Mouse (Mus musculus): Measurements from ENCODE around the gene Ctbp1.

Gene Ctbp1

DNA sequence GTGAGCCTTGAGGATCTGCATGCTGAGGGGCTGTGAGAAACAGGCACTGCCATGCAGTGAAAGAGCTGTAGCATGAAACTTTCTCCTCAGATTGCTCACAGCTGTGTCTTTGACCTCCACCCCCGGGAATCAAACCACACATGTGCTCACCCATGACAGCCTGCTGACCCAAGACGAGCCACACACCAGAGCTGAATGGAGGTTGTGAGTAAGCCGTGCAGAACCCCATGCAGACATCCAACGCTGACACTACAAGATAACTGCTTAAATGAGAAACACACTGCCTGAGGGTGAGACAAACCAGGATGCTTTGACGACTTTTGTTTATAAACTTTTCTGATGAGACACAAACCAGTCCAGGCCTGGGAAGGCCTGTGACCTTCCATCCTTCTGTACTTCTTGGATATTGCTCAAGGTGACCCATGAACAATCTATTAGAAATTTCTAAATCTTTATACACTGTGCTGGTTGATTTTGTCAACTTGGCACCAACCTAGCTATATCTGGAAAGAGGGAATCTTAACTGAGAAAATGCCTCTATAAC is 30.3 kb downstream of the Ctbp1 start:
- DNase-seq (ENCODE audit: low spot score in 2 of 2) = no peak

- DNase-seq (ENCODE audit: low spot score in 2 of 2) = no peak
Observed at GRCm38 (mm10) chr5:33239934-33240333, 34.9 kb downstream of the Ctbp1 start.

DNA sequence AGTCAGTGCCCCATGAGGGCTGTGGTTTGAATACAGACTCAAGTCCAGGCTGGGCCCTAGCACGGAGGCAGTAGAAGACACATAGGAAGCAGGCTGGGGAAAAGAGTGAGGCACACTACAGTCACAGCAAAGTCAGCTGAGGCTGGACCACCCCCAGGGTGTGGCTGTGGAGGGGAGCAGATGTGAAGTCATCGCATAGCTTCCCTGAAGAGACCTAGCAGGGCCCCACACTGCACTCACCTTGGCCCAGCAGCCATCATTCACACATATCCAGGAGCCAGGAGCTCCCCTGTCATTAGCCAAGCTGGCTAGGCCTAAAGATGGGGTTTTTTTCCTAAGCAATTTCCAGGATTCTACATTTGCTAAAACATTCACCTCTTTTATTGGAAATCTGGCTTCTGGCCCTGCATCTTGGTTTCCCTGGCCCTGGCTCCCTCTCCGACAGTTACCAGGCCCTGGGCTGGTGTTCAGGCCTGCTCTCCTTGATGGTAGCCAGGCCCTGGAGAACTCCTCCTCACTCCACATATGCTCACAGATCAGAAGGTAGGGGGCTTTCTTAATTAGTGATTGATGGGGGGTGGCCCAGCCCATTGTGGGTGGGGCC is 35.6 kb downstream of the Ctbp1 start:
- no peak for DNase-seq (ENCODE audit: low spot score in 2 of 2)

DNA sequence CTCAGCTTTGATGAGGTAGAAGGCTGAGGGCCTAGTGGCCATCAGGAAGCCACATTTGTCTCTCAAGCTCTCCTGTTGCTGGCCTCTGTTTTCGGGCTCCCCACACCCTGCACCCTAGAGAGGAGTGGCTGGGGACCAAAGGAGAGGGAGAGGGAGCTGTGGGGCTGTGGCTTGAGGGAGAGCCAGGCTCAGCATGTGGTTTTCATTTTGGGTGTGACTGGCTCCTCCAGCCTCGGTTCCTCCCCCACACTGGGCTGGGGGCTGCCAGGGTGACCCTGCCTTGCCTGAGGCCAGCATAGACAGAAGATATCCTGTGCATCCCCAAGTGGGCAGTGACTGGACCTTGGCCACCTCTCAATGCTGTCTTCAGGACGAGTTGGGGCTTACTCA is 36.5 kb downstream of the Ctbp1 start:
- DNase-seq (ENCODE audit: low spot score in 2 of 2) = no peak

DNA sequence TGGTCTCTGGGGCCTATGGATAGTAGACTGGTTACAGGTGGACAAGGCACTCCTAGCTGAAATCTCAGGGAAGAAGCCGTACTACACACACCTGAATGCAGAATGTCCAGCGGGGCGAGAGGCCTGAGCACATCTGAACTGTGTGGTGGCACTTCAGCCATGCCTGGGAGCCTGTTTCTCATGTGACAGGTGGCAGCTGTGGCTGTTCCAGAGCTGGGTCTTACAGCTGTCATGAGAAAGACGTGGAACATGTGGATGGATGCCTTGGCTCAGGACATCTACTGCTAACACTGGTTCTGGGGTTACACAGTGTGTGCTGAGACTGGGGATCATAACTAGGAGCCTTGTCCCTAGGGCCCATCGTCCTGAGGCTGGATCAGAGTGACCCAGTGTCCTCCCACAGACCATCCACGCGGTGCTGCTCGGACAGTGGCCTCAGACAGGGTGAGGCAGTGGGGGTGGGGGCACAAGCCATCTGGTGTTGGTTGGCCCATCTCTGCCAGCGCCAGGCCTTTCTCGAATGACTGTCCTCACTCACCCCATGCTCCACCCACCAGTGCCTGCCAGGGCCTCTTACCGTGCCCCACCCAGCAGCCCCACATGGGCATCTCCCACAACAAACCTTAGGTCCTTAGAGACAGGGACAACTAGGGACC is 37.1 kb downstream of the Ctbp1 start:
- no peak for DNase-seq (ENCODE audit: low spot score in 2 of 2)

- no peak for DNase-seq (ENCODE audit: low spot score in 2 of 2)
Observed at GRCm38 (mm10) chr5:33234391-33235031, 40.3 kb downstream of the Ctbp1 start.

- no peak for DNase-seq (ENCODE audit: low spot score in 2 of 2)
Observed at GRCm38 (mm10) chr5:33232791-33233190, 42.0 kb downstream of the Ctbp1 start.

DNA sequence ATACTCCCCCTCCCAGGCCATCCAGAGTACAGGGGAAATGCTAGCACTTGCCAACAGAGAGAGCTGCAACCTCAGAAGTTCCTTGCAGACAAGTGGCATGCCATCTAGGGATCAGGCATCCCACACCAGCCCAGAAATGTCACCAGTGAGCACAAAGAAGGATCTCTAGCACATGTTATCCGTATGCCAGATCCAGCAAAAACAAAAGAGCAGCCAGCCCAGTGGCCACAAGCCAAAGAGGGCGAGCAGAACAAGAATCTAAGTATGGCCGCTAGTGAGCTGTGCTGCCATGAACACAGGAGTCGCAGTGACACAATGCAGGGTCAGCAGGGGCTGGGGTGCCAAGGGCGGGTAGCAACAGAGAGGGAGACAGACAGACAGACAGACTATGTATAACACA is 44.5 kb downstream of the Ctbp1 start:
- DNase-seq (ENCODE audit: low spot score in 2 of 2) = no peak

DNA sequence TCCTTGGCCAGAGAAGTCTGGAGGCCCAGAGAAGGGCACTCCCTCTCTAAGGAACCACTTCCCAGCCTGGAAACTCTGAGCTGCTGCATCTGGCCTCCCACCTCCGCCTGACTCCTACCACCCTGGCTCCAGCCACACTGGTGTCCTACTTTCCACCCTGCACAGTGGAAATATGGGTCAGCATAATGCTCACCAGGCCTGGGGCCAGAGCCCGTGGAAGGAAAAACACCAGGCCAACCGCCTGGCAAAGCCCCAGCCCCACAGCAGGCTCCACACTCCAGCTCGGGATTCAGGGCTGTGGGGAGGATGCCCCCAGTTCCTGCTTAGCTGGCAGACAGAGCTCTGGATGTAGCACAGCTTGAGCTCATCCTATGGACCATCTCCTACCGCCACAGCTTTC is 46.4 kb downstream of the Ctbp1 start:
- DNase-seq (ENCODE audit: low spot score in 2 of 2) = no peak

- DNase-seq (ENCODE audit: low spot score in 2 of 2) = no peak
Observed at GRCm38 (mm10) chr5:33225673-33226072, 49.1 kb downstream of the Ctbp1 start.

GRCm38 (mm10) chr5:33224491-33224890 is 50.3 kb downstream of the Ctbp1 start:
- no peak for DNase-seq (ENCODE audit: low spot score in 2 of 2)

- no peak for DNase-seq (ENCODE audit: low spot score in 2 of 2)
Observed at GRCm38 (mm10) chr5:33222841-33223744, 51.7 kb downstream of the Ctbp1 start.

DNA sequence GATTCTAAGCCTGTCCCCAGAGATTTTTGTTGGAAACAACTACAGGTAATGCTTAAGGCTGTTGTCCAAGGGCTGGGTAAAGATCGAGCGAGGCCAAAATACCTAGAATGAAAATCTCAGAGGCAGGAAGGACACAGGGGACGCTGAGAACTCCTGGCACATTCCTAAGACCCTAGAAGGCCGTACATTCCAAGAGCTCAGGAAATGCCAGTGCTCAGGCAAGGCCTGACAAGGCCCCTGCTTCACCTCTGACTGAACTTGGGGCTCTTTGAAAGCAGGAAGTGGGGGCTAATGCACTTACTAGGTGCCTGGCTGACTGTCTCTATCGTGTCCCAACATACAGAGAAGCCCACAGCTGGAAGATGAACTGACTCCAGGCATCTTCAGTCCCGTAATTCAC is 52.4 kb downstream of the Ctbp1 start:
- DNase-seq (ENCODE audit: low spot score in 2 of 2) = no peak

- no peak for DNase-seq (ENCODE audit: low spot score in 2 of 2)
Observed at GRCm38 (mm10) chr5:33220350-33221044, 54.3 kb downstream of the Ctbp1 start.

GRCm38 (mm10) chr5:33219831-33220230 is 55.0 kb downstream of the Ctbp1 start:
- no peak for DNase-seq (ENCODE audit: low spot score in 2 of 2)

- DNase-seq (ENCODE audit: low spot score in 2 of 2) = no peak
Observed at GRCm38 (mm10) chr5:33218746-33219449, 55.9 kb downstream of the Ctbp1 start.

DNA sequence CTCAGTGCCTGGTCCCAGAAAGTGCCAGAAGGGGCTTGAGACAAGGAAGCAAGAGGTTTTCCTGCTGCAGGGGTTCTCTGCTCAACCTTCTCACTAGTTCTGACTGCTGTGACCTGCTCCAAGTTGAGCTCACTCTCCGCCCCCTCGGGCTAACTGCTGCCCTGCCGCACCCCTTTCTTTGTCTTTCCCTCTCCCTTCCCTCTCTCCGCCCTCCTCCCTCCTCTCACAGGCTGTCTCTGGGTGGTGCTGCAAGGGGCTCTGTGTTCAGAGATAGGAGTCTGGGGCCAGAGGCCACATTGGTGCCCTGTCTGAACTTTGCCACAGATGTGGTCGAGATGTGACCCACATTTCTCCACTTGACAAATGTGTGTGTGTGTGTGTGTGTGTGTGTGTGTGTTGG is 56.7 kb downstream of the Ctbp1 start, which contains the start of gene Spon2:
TSS of gene Spon2 (minus strand) at position 375 of the 400 bp plus-strand sequence.
- DNase-seq (ENCODE audit: low spot score in 2 of 2) = no peak

DNA sequence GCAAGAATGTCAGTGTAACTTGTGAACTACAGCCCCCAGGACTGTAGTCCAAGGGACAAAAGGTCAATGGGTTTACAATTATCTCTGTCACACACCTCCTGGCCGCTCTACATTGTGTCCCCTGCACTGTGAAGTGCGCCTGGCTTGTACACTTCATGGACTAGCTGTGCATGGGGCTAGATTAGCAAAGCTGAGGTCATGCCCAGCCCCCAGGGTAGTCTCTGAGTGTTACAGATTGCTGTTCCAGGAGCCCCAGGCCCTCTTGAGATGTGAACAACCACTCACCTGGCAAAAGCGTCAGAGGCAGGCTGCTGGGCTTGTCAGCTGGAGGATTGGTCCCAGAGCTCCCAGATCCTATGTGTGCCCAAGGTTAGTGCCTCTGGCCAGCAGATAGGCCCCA is 57.1 kb downstream of the Ctbp1 start:
- DNase-seq (ENCODE audit: low spot score in 2 of 2) = no peak

GRCm38 (mm10) chr5:33214723-33215122 is 60.1 kb downstream of the Ctbp1 start:
- DNase-seq (ENCODE audit: low spot score in 2 of 2) = no peak

GRCm38 (mm10) chr5:33211254-33211653 is 63.5 kb downstream of the Ctbp1 start:
- no peak for DNase-seq (ENCODE audit: low spot score in 2 of 2)

DNA sequence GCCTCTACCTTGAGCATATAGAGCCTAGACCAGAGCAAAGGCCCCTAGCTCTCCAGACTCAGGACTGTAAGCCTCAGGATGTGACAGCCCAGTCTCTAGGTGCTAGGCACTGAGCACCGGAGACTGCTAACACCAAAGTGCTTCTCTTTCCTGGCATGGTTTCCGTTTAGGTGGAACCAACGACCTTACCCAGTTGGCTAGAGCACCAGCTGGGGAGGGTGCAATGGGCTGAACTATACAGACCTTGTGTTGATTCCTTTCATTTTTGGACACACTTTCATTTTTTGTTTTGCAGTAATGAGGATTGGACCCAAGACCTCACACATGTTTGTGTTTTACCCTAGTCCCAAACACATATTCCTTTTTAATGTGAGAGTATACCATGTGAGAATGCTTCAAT is 64.3 kb downstream of the Ctbp1 start:
- DNase-seq (ENCODE audit: low spot score in 2 of 2) = no peak

All from spleen, postnatal 14 days (tissue).